Mouse (Mus musculus): ENCODE data around the gene Tbc1d9. TPM values are rescaled to one million over a fixed set of nuclear protein-coding genes. Genes with fewer than 3 reads are reported as not detected.

The Tbc1d9 gene
- polyA plus RNA-seq, 1 experiment from 2014 or later = 1.1 TPM

- no peak overlapping the region for H3K4me3 ChIP-seq (ENCODE audit: control insufficient read depth in 1 of 2, insufficient read depth in 1 of 2, low read depth in 1 of 2, low read length in 2 of 2)
- ATAC-seq (ENCODE audit: insufficient number of reproducible peaks, insufficient read depth, low FRiP score, low read depth) = 0 out of 2 replicates have a peak, but pooled peaks have one; percentile 21
- H3K27ac ChIP-seq (replicated peaks in 1 of 2; ENCODE audit: control insufficient read depth in 1 of 2, insufficient read depth in 1 of 2, low read depth in 2 of 2, low read length in 2 of 2) = peak overlapping the region; percentile 60 to 71
Measured at GRCm38 (mm10) chr8:83215065-83215464, 49.9 kb downstream of the Tbc1d9 start.

DNA sequence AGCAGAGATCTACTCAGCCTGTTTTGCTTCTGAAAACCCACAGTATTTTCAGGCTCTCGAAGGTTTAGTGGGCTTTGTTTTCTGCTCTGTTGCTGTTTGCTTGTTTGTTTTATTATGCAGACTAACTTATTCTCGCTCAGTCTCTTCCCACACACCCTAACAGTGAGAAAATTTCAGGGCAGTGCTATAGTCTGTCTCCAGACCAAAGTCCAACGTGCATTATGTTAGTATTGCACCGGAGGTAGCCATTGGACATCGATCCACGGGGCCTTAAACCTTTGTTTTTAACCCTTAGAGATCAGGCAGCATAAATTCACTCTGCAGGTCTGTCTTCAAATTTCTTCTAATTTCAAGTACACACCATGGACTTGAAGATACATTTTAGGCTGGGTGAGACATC lies 51.4 kb downstream of the Tbc1d9 start:
- no peak overlapping the region for H3K4me2 ChIP-seq (ENCODE audit: low read length)
- WGBS = 86% methylated on average over 6 of the region's 6 CpGs
- peaks cover 6 to 17% of the 10 kb centered on the region in 2 experiments for H3K4me1 ChIP-seq (ENCODE audit: control insufficient read depth in 2 of 2, insufficient read depth in 2 of 2, low read length in 2 of 2)
- H3K27me3 ChIP-seq (ENCODE audit: control insufficient read depth, insufficient read depth, low read length) = no peaks in the 10 kb centered on the region
- no peak for ATAC-seq (ENCODE audit: insufficient number of reproducible peaks, insufficient read depth, low FRiP score, low read depth)
- no peak overlapping the region for H3K4me3 ChIP-seq (ENCODE audit: control insufficient read depth in 1 of 2, insufficient read depth in 1 of 2, low read depth in 1 of 2, low read length in 2 of 2)
- no peak overlapping the region for H3K27ac ChIP-seq (replicated peaks in 1 of 2; ENCODE audit: control insufficient read depth in 1 of 2, insufficient read depth in 1 of 2, low read depth in 2 of 2, low read length in 2 of 2)
- no peaks in the 10 kb centered on the region for H3K36me3 ChIP-seq (ENCODE audit: control insufficient read depth, insufficient read depth, low read length)
- H3K9ac ChIP-seq (ENCODE audit: low read length) = no peak overlapping the region
- no peaks in the 10 kb centered on the region for H3K9me3 ChIP-seq (ENCODE audit: control insufficient read depth, low read length)

More at GRCm38 (mm10) chr8:83215065-83215464, 49.9 kb downstream of the Tbc1d9 start:
- no peaks in the 10 kb centered on the region for H3K27me3 ChIP-seq (ENCODE audit: control insufficient read depth, insufficient read depth, low read length)
- 5% methylated on average over 5 of the region's 5 CpGs for WGBS
- H3K36me3 ChIP-seq (ENCODE audit: control insufficient read depth, insufficient read depth, low read length) = no peaks in the 10 kb centered on the region; the same call in 1 of the 2 replicates
- no peak overlapping the region for H3K9ac ChIP-seq (ENCODE audit: low read length)
- no peaks in the 10 kb centered on the region for H3K9me3 ChIP-seq (ENCODE audit: control insufficient read depth, low read length)
- peak overlapping the region; percentile 24; the same call in 1 of the 2 replicates for H3K4me2 ChIP-seq (ENCODE audit: low read length)
- H3K4me1 ChIP-seq (ENCODE audit: control insufficient read depth in 2 of 2, insufficient read depth in 2 of 2, low read length in 2 of 2) = peaks cover 6 to 17% of the 10 kb centered on the region in 2 experiments

DNA sequence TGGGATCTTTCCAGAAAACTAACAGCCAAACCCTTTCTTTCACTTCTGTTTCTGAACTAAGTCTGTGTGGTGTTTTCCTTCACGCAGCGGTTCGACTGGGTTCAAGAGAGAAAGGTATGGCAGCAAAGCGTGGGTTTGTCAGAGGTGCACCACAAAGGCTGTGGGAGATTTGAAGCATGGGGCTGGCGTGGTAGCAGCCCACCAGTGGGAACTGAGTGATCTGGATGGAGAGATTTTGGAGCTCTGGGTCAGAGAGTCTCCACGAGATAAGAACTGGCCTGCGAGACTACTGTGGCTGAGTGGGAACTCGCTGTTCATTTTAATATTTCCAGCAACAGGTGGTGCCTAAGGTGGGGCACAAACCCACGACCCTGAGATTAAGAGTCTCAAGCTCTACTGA lies 52.0 kb downstream of the Tbc1d9 start:
- no peak overlapping the region for H3K27ac ChIP-seq (replicated peaks in 1 of 2; ENCODE audit: control insufficient read depth in 1 of 2, insufficient read depth in 1 of 2, low read depth in 2 of 2, low read length in 2 of 2)
- WGBS = 86% methylated on average over 9 of the region's 9 CpGs
- ATAC-seq (ENCODE audit: insufficient number of reproducible peaks, insufficient read depth, low FRiP score, low read depth) = no peak

DNA sequence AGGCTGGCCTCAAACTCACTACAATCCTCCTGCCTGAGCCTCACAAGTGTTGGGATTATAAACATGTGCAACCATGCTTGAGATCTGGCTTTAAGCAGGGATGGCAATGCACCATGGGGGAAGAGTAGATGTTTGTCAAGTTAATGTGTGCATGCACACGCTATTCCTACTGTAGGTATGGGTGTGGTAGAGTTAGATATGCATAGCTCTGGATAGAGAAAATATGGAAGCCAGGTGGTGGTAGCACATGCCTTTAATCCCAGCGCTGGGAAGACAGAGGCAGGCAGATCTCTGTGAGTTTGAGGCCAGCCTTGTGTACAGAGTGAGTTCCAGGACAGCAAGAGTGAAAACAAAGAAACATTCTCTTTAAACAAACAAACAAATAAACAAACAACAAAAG lies 52.7 kb downstream of the Tbc1d9 start:
- H3K36me3 ChIP-seq (ENCODE audit: control insufficient read depth, insufficient read depth, low read length) = no peaks in the 10 kb centered on the region
- ATAC-seq (ENCODE audit: insufficient number of reproducible peaks, insufficient read depth, low FRiP score, low read depth) = no peak
- H3K9me3 ChIP-seq (ENCODE audit: control insufficient read depth, low read length) = no peaks in the 10 kb centered on the region
- no peak overlapping the region for H3K9ac ChIP-seq (ENCODE audit: low read length)
- H3K4me1 ChIP-seq (ENCODE audit: control insufficient read depth in 2 of 2, insufficient read depth in 2 of 2, low read length in 2 of 2) = peaks cover 6 to 17% of the 10 kb centered on the region in 2 experiments
- H3K4me2 ChIP-seq (ENCODE audit: low read length) = no peak overlapping the region
- WGBS = 92% methylated on average over 2 of the region's 2 CpGs
- no peaks in the 10 kb centered on the region for H3K27me3 ChIP-seq (ENCODE audit: control insufficient read depth, insufficient read depth, low read length)
- H3K27ac ChIP-seq (replicated peaks in 1 of 2; ENCODE audit: control insufficient read depth in 1 of 2, insufficient read depth in 1 of 2, low read depth in 2 of 2, low read length in 2 of 2) = no peak overlapping the region
- H3K4me3 ChIP-seq (ENCODE audit: control insufficient read depth in 1 of 2, insufficient read depth in 1 of 2, low read depth in 1 of 2, low read length in 2 of 2) = no peak overlapping the region

More for the DNA sequence above, 52.0 kb downstream of the Tbc1d9 start:
- no peak overlapping the region for H3K9ac ChIP-seq (ENCODE audit: low read length)
- no peak overlapping the region for H3K4me3 ChIP-seq (ENCODE audit: control insufficient read depth in 1 of 2, insufficient read depth in 1 of 2, low read depth in 1 of 2, low read length in 2 of 2)
- no peaks in the 10 kb centered on the region for H3K36me3 ChIP-seq (ENCODE audit: control insufficient read depth, insufficient read depth, low read length)
- no peaks in the 10 kb centered on the region for H3K27me3 ChIP-seq (ENCODE audit: control insufficient read depth, insufficient read depth, low read length)
- no peaks in the 10 kb centered on the region for H3K9me3 ChIP-seq (ENCODE audit: control insufficient read depth, low read length)
- peaks cover 6 to 17% of the 10 kb centered on the region in 2 experiments for H3K4me1 ChIP-seq (ENCODE audit: control insufficient read depth in 2 of 2, insufficient read depth in 2 of 2, low read length in 2 of 2)
- H3K4me2 ChIP-seq (ENCODE audit: low read length) = no peak overlapping the region

DNA sequence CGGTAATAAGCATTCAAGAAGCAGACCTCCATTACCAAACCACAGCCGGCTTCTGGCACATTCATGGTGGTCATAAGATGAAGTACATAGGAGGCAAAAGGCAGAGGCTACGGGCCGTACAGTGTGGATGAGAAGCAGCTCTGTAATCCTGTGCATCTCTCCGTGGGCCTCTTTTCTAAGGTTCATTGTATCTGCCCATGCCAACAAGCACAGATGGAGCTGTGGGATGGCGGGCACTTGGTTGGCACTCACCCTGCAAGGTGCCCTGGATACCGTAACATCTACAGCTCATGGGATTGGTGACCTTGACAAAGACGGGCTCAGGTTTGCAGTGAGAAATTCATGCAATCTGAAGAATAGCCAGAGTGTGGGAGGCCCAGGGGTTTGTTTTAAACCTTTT lies 54.2 kb downstream of the Tbc1d9 start:
- 90% methylated on average over 8 of the region's 8 CpGs for WGBS
- peaks cover 6 to 17% of the 10 kb centered on the region in 2 experiments for H3K4me1 ChIP-seq (ENCODE audit: control insufficient read depth in 2 of 2, insufficient read depth in 2 of 2, low read length in 2 of 2)
- no peaks in the 10 kb centered on the region for H3K9me3 ChIP-seq (ENCODE audit: control insufficient read depth, low read length)
- H3K4me3 ChIP-seq (ENCODE audit: control insufficient read depth in 1 of 2, insufficient read depth in 1 of 2, low read depth in 1 of 2, low read length in 2 of 2) = no peak overlapping the region
- H3K4me2 ChIP-seq (ENCODE audit: low read length) = no peak overlapping the region
- H3K36me3 ChIP-seq (ENCODE audit: control insufficient read depth, insufficient read depth, low read length) = no peaks in the 10 kb centered on the region
- H3K9ac ChIP-seq (ENCODE audit: low read length) = no peak overlapping the region
- H3K27me3 ChIP-seq (ENCODE audit: control insufficient read depth, insufficient read depth, low read length) = no peaks in the 10 kb centered on the region
- ATAC-seq (ENCODE audit: insufficient number of reproducible peaks, insufficient read depth, low FRiP score, low read depth) = no peak
- no peak overlapping the region for H3K27ac ChIP-seq (replicated peaks in 1 of 2; ENCODE audit: control insufficient read depth in 1 of 2, insufficient read depth in 1 of 2, low read depth in 2 of 2, low read length in 2 of 2)

DNA sequence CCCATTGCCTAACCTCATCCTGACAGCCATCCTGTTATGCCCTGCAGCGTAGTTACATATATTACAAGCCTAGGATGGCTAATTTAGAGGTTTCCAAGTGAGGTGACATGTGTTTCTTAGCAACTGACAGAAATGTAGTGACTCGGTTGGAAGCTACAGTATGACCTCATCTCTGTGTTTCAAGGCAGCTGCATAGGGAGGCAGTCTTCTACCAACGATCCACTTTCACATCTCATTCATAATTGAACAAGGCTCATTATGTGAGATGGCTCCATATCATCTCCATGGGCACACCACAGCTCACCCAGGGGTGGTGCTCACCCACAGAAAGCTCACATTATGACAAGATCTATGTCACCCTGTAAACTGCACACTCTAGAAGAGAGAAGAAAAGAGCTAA lies 55.6 kb downstream of the Tbc1d9 start:
- no peaks in the 10 kb centered on the region for H3K9me3 ChIP-seq (ENCODE audit: control insufficient read depth, low read length)
- ATAC-seq (ENCODE audit: insufficient number of reproducible peaks, insufficient read depth, low FRiP score, low read depth) = no peak
- no peak overlapping the region for H3K4me3 ChIP-seq (ENCODE audit: control insufficient read depth in 1 of 2, insufficient read depth in 1 of 2, low read depth in 1 of 2, low read length in 2 of 2)
- H3K4me2 ChIP-seq (ENCODE audit: low read length) = no peak overlapping the region
- H3K9ac ChIP-seq (ENCODE audit: low read length) = no peak overlapping the region
- H3K36me3 ChIP-seq (ENCODE audit: control insufficient read depth, insufficient read depth, low read length) = no peaks in the 10 kb centered on the region
- H3K27me3 ChIP-seq (ENCODE audit: control insufficient read depth, insufficient read depth, low read length) = no peaks in the 10 kb centered on the region
- 75% methylated on average over 3 of the region's 3 CpGs for WGBS
- H3K27ac ChIP-seq (replicated peaks in 1 of 2; ENCODE audit: control insufficient read depth in 1 of 2, insufficient read depth in 1 of 2, low read depth in 2 of 2, low read length in 2 of 2) = no peak overlapping the region
- peaks cover 1 to 4% of the 10 kb centered on the region in 2 experiments; a peak in 3 of 4 replicates for H3K4me1 ChIP-seq (ENCODE audit: control insufficient read depth in 2 of 2, insufficient read depth in 2 of 2, low read length in 2 of 2)

GRCm38 (mm10) chr8:83224754-83225416 lies 59.7 kb downstream of the Tbc1d9 start:
- Histone ChIP-seq H3K27me3 (ENCODE audit: control insufficient read depth, insufficient read depth, low read length) (no peaks in the 10 kb centered on the region), H3K9me3 (ENCODE audit: control insufficient read depth, low read length) (no peaks in the 10 kb centered on the region), H3K9ac (ENCODE audit: low read length) (no peak overlapping the region), H3K4me3 (ENCODE audit: control insufficient read depth in 1 of 2, insufficient read depth in 1 of 2, low read depth in 1 of 2, low read length in 2 of 2) (no peak overlapping the region), H3K27ac (replicated peaks in 1 of 2; ENCODE audit: control insufficient read depth in 1 of 2, insufficient read depth in 1 of 2, low read depth in 2 of 2, low read length in 2 of 2) (no peak overlapping the region), H3K4me2 (ENCODE audit: low read length) (no peak overlapping the region), H3K36me3 (ENCODE audit: control insufficient read depth, insufficient read depth, low read length) (no peaks in the 10 kb centered on the region), H3K4me1 (ENCODE audit: control insufficient read depth in 2 of 2, insufficient read depth in 2 of 2, low read length in 2 of 2) (no peaks in the 10 kb centered on the region)
- ATAC-seq (ENCODE audit: insufficient number of reproducible peaks, insufficient read depth, low FRiP score, low read depth) = no peak
- WGBS = 93% methylated on average over 5 of the region's 5 CpGs

GRCm38 (mm10) chr8:83225598-83225997 lies 60.4 kb downstream of the Tbc1d9 start:
- WGBS = 81% methylated on average over 2 of the region's 2 CpGs
- H3K4me3 ChIP-seq (ENCODE audit: control insufficient read depth in 1 of 2, insufficient read depth in 1 of 2, low read depth in 1 of 2, low read length in 2 of 2) = no peak overlapping the region
- H3K36me3 ChIP-seq (ENCODE audit: control insufficient read depth, insufficient read depth, low read length) = no peaks in the 10 kb centered on the region
- H3K9ac ChIP-seq (ENCODE audit: low read length) = no peak overlapping the region
- H3K4me1 ChIP-seq (ENCODE audit: control insufficient read depth in 2 of 2, insufficient read depth in 2 of 2, low read length in 2 of 2) = no peaks in the 10 kb centered on the region
- no peaks in the 10 kb centered on the region for H3K9me3 ChIP-seq (ENCODE audit: control insufficient read depth, low read length)
- ATAC-seq (ENCODE audit: insufficient number of reproducible peaks, insufficient read depth, low FRiP score, low read depth) = no peak
- H3K27me3 ChIP-seq (ENCODE audit: control insufficient read depth, insufficient read depth, low read length) = no peaks in the 10 kb centered on the region
- H3K27ac ChIP-seq (replicated peaks in 1 of 2; ENCODE audit: control insufficient read depth in 1 of 2, insufficient read depth in 1 of 2, low read depth in 2 of 2, low read length in 2 of 2) = no peak overlapping the region
- H3K4me2 ChIP-seq (ENCODE audit: low read length) = no peak overlapping the region
